Mouse (Mus musculus): ENCODE results near the gene Mapkapk5. TPM values are rescaled to one million over a fixed set of nuclear protein-coding genes. Genes with fewer than 3 reads are reported as not detected.

Gene Mapkapk5
- polyA plus RNA-seq, 1 experiment, result 103 TPM

- TF ChIP-seq POLR2A (IDR thresholded peaks at IDR 0.05; ENCODE audit: borderline replicate concordance, extremely low read depth, insufficient read depth, insufficient read length, poor library complexity, severe bottlenecking) (no peak), CTCF (IDR thresholded peaks at IDR 0.05; ENCODE audit: borderline replicate concordance, extremely low read depth, insufficient read depth, insufficient read length) (no peak)
- DNase-seq (ENCODE audit: low read depth), result no peak
Measured at GRCm38 (mm10) chr5:121585005-121585404, 39.3 kb upstream of the Mapkapk5 start.

DNA sequence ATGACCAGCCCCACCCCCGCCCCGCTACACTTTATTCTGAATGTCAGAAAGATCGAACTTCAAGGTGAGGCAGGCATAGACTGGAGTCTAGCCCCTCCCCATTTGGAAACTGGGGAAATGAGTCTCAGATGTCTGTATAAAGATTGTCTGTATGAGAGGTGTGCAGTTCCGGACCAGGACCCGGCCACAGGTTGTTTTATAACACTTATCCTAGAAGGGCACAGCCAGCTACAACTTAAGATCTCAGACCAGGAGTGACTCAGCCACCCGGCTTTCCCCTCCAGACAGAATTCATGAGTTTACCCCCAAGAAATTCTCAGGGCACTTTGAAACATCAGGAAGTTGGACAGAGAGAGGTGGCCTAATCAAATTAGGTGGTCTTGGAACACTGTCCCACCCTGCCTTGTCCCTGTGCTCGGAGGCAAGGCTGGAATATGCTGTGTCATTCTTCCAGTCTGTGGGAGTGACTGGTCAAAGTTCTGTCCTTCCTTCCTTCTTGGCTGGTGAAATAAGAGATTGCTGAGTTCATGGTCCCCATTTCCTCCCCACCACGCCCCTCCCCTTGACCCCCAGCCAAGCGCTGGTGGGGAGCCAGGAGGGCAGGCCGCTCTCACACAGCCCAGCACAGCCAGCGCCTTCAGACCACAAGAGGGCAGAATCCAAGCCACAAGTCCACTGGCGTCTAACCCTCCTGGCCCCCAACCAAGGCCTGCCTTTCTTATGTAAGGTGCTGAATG is 38.2 kb upstream of the Mapkapk5 start:
- peak; percentile 49 for DNase-seq (ENCODE audit: low read depth)
- TF ChIP-seq POLR2A (IDR thresholded peaks at IDR 0.05; ENCODE audit: borderline replicate concordance, extremely low read depth, insufficient read depth, insufficient read length, poor library complexity, severe bottlenecking), result no peak
- TF ChIP-seq CTCF (IDR thresholded peaks at IDR 0.05; ENCODE audit: borderline replicate concordance, extremely low read depth, insufficient read depth, insufficient read length), result peak; percentile 41; the same call in 1 of the 2 replicates

DNA sequence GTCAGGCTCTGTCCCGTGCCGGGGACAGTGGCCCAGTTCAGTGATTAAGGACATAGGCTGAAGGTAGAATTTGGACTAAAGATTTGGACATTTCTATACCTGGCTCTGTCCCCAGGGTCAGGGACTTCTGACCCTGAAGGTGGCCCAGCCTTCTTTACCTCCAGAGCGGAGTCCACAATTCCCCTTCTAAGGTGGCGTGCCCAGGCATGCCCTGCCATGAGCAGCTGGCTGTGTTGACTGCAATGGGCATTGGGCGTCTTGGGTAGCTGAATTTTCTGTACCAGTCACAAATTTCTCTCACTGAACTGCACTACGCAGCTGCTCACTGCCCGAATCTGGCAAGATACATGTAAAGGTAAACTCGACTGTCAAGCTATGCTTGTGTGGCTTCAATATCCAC is 36.2 kb upstream of the Mapkapk5 start:
- no peak for DNase-seq (ENCODE audit: low read depth)
- TF ChIP-seq POLR2A (IDR thresholded peaks at IDR 0.05; ENCODE audit: borderline replicate concordance, extremely low read depth, insufficient read depth, insufficient read length, poor library complexity, severe bottlenecking), result no peak
- no peak for TF ChIP-seq CTCF (IDR thresholded peaks at IDR 0.05; ENCODE audit: borderline replicate concordance, extremely low read depth, insufficient read depth, insufficient read length)

DNA sequence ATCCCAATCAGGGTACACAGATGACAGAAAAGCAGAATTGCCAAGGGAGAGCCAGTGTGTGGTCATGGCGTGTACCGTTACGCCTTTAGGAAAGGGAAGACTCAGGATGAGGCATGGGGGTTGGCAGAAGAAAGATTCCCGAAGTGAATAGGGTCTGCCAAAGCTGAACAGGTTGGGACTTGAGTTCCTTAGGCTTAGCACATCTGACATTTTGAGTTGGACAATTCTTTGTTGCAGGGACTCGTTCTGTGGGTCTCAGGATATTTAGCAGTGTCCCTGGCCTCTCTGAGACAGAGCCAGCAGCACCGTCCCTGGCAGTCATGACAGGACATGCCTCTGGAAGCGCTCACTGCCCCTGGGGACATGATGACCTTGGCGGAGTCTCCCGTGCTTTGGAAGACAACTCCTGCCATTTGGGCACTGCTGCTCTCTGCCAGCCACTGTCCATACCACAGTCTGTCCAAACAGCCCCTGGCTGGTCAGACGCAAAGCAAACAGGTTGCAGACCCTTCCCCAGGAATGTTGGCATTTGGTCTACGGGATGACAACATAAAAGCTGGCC is 31.3 kb upstream of the Mapkapk5 start:
- DNase-seq (ENCODE audit: low read depth), result no peak
- TF ChIP-seq POLR2A (IDR thresholded peaks at IDR 0.05; ENCODE audit: borderline replicate concordance, extremely low read depth, insufficient read depth, insufficient read length, poor library complexity, severe bottlenecking), result no peak
- no peak for TF ChIP-seq CTCF (IDR thresholded peaks at IDR 0.05; ENCODE audit: borderline replicate concordance, extremely low read depth, insufficient read depth, insufficient read length)

DNA sequence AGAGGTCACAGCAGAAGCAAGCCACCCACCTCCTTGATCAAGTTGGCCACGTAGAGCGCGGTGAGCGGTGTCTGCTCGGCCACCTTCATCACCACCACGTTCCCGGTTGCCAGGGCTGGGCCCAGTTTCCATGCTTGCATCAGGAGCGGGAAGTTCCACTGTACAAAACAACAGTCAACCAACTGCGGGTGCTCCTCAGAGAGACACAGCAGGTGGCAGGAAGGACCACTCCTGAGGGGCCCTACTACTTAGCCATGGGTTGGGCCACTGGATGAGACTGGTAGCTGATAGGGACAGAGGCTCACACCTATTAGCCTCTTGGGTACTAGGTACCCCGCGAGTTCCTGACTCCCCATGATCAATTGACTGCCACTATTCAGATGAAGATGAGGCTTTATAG is 30.2 kb upstream of the Mapkapk5 start:
- TF ChIP-seq CTCF (IDR thresholded peaks at IDR 0.05; ENCODE audit: borderline replicate concordance, extremely low read depth, insufficient read depth, insufficient read length) (no peak), POLR2A (IDR thresholded peaks at IDR 0.05; ENCODE audit: borderline replicate concordance, extremely low read depth, insufficient read depth, insufficient read length, poor library complexity, severe bottlenecking) (no peak)

DNA sequence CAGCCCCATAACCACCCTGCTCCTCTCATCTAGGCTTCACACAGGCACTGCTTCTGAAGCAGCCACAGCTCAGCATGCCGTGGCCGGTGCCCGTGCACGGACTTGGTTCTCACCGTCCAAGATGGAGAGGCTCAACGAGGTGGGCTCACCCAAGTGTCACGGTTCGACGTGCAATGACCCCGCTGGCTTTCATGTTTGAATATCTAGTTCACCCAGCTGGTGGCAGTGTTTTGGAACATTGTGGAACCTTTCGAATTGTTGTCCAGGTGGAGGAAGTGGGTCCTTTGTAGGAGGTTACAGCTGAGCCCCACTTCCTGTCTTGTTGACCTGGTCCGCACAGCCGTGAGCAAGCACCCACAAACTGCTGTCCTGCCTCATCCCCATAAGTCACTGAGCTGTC is 28.4 kb upstream of the Mapkapk5 start:
- no peak for DNase-seq (ENCODE audit: low read depth)
- TF ChIP-seq POLR2A (IDR thresholded peaks at IDR 0.05; ENCODE audit: borderline replicate concordance, extremely low read depth, insufficient read depth, insufficient read length, poor library complexity, severe bottlenecking) (no peak), CTCF (IDR thresholded peaks at IDR 0.05; ENCODE audit: borderline replicate concordance, extremely low read depth, insufficient read depth, insufficient read length) (no peak)

More for the DNA sequence above, 30.2 kb upstream of the Mapkapk5 start:
- DNase-seq (ENCODE audit: low read depth), result no peak

DNA sequence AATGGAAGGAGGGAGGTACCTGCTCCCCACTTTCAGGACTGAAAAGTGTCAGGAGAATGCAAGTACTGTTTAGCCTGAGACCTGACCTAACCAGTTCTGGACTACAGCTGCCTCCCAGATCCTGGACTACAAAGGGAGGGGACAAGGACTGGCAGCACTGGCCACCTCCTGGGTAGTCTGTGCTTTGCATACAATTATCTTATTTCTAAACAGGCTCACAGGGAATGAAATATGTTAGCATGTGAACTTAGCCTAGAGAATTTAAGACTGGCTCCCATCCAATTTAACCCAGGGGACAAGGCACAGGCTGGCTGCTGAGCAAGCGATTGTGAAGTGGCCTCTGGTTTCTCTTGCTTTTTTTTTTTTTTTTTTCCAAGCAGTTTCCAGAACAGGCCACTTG is 25.1 kb upstream of the Mapkapk5 start:
- DNase-seq (ENCODE audit: low read depth), result peak; percentile 5
- TF ChIP-seq CTCF (IDR thresholded peaks at IDR 0.05; ENCODE audit: borderline replicate concordance, extremely low read depth, insufficient read depth, insufficient read length), result no peak
- no peak for TF ChIP-seq POLR2A (IDR thresholded peaks at IDR 0.05; ENCODE audit: borderline replicate concordance, extremely low read depth, insufficient read depth, insufficient read length, poor library complexity, severe bottlenecking)

DNA sequence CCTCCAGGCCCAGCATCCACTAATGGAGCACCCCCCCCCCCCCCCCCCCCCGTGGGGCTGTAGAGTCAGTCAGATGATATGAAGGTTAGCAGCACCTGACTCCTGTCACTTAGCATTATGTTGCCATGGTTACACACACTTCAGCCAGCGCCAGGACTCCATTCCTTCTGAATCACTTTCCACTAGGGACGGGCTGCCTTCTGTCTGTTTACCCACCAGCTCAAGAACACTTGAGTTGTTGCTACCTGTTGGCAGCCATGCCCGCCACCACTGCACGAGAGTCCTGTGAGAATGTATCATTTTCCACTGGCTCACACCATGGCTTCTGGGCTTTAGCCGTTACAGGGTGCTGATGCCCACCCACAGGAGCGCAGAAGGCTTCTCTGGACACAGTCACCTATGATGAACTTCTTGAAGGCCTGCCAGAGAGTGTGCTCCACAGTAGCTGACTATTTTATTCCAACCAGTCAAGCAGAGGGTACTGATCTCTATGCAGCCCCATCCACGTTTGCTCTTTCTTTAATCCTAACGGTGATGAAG is 24.2 kb upstream of the Mapkapk5 start:
- TF ChIP-seq POLR2A (IDR thresholded peaks at IDR 0.05; ENCODE audit: borderline replicate concordance, extremely low read depth, insufficient read depth, insufficient read length, poor library complexity, severe bottlenecking) (no peak), CTCF (IDR thresholded peaks at IDR 0.05; ENCODE audit: borderline replicate concordance, extremely low read depth, insufficient read depth, insufficient read length) (no peak)
- DNase-seq (ENCODE audit: low read depth), result peak; percentile 37

DNA sequence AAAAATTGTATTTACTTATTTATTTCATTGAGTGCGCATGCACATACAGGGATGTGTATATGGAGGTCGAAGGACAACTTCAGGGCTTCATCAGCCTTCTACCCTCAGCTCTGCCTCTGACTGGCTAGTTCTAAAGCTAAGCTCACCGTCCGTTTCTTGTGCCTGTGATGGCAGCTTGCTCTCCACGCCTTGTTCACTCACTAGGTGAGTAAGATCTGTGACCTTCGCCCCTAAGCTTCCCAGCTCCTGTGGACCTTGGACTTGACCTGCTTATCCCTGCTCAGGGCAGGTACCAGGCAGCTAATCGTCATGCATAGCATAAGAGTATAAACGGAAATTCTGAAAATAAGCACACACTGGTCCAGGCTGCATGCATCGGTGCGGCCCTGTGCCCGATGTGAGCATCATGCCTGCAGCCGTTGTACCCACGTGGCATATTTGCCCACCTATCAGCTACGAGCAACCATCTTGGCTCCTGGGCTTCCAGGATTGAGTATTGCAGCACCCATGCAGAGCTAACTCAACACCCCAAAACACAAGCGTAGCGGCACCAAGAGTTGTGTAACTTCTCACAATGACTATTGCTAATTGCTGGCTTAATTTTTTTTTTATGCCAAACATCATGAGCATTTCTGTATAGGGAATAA is 20.5 kb upstream of the Mapkapk5 start:
- no peak for TF ChIP-seq CTCF (IDR thresholded peaks at IDR 0.05; ENCODE audit: borderline replicate concordance, extremely low read depth, insufficient read depth, insufficient read length)
- no peak for TF ChIP-seq POLR2A (IDR thresholded peaks at IDR 0.05; ENCODE audit: borderline replicate concordance, extremely low read depth, insufficient read depth, insufficient read length, poor library complexity, severe bottlenecking)
- no peak for DNase-seq (ENCODE audit: low read depth)

GRCm38 (mm10) chr5:121564468-121564895 is 18.8 kb upstream of the Mapkapk5 start:
- no peak for TF ChIP-seq POLR2A (IDR thresholded peaks at IDR 0.05; ENCODE audit: borderline replicate concordance, extremely low read depth, insufficient read depth, insufficient read length, poor library complexity, severe bottlenecking)
- TF ChIP-seq CTCF (IDR thresholded peaks at IDR 0.05; ENCODE audit: borderline replicate concordance, extremely low read depth, insufficient read depth, insufficient read length), result peak; percentile 92

DNA sequence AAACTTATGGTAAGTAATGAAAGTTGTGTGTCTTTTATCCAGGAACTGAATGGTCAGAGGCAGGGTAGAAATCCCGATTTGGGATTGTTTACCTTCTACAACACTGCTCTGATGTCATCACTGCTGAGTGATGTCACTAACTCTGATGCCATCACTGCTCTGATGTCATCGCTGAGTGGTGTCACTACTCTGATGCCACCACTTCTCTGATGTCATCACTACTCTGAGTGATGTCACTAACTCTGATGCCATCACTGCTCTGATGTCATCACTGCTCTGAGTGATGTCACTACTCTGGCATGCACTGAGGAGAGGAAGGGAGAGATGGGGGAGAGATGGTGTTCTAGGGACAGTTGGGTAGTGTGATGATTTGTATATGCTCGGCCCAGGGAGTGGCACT is 16.7 kb upstream of the Mapkapk5 start:
- TF ChIP-seq POLR2A (IDR thresholded peaks at IDR 0.05; ENCODE audit: borderline replicate concordance, extremely low read depth, insufficient read depth, insufficient read length, poor library complexity, severe bottlenecking), result no peak
- no peak for TF ChIP-seq CTCF (IDR thresholded peaks at IDR 0.05; ENCODE audit: borderline replicate concordance, extremely low read depth, insufficient read depth, insufficient read length)
- no peak for DNase-seq (ENCODE audit: low read depth)

More at GRCm38 (mm10) chr5:121564468-121564895, 18.8 kb upstream of the Mapkapk5 start:
- peak; percentile 87 for DNase-seq (ENCODE audit: low read depth)

Data from brain, embryonic 14.5 days (tissue).